Mouse (Mus musculus) neural tube, embryonic 11.5 days (tissue): ENCODE data around the gene Klhdc9. TPM values are rescaled to one million over a fixed set of nuclear protein-coding genes. Genes with fewer than 3 reads are reported as not detected.

Source experiments
- ATAC-seq: fragments of 200-750 bp; cut with Nextera tagmentation; 2 replicates; pipeline ENCODE4 v1.8.0; 2017; ENCODE audit warnings: moderate number of reproducible peaks, mild to moderate bottlenecking, moderate TSS enrichment, moderate library complexity; ENCODE audit not compliant: insufficient read depth, low FRiP score, low TSS enrichment
- DNase-seq: peaks from one replicate; pipeline ENCODE4 v3.0.0-alpha.2; 2015; ENCODE audit warnings: low spot score
- H3K27ac ChIP-seq: fragments of 300-500 bp; sonication (generic); 2 replicates; pipeline ENCODE4 v1.5.1; 2014; ENCODE audit warnings: low read depth, mild to moderate bottlenecking, low read length
- H3K27me3 ChIP-seq: fragments of 300-500 bp; sonication (generic); 2 replicates; pipeline ENCODE4 v1.6.1; 2014; ENCODE audit warnings: mild to moderate bottlenecking, low read length, mixed read lengths; ENCODE audit not compliant: control insufficient read depth, insufficient read depth
- H3K36me3 ChIP-seq: fragments of 300-500 bp; sonication (generic); 2 replicates; pipeline ENCODE4 v1.6.1; 2014; ENCODE audit warnings: mild to moderate bottlenecking, low read length, moderate library complexity, mixed read lengths; ENCODE audit not compliant: control insufficient read depth, insufficient read depth
- H3K4me1 ChIP-seq: fragments of 300-500 bp; sonication (generic); 2 replicates; pipeline ENCODE4 v1.6.1; 2014; ENCODE audit warnings: low read length, mixed read lengths; ENCODE audit not compliant: control insufficient read depth, insufficient read depth
- H3K4me2 ChIP-seq: fragments of 300-500 bp; sonication (generic); 2 replicates; pipeline ENCODE4 v1.6.1; 2014; ENCODE audit warnings: low read depth, mild to moderate bottlenecking, moderate library complexity
- H3K4me3 ChIP-seq: fragments of 300-500 bp; sonication (generic); 2 replicates; pipeline ENCODE4 v1.5.1; 2014; ENCODE audit warnings: low read depth, low read length
- H3K9ac ChIP-seq: fragments of 300-500 bp; sonication (generic); 2 replicates; pipeline ENCODE4 v1.6.1; 2014; ENCODE audit warnings: mild to moderate bottlenecking, low read length
- H3K9me3 ChIP-seq: fragments of 300-500 bp; sonication (generic); 2 replicates; pipeline ENCODE4 v1.6.1; 2016; ENCODE audit warnings: low read length; ENCODE audit not compliant: control insufficient read depth
- WGBS: fragments of 180-500 bp; shearing (Covaris S2); extraction: QIAGEN DNeasy Blood & Tissue Kit; methylation state at CpG from one replicate; pipeline ENCODE4 v1.1.7; 2014; 5-methylcytosine and 5-hydroxymethylcytosine counted together
- polyA plus RNA-seq: library from polyadenylated mRNA; unstranded; fragments of >200 nt; fragmentation: Nextera tagmentation; extraction: Ambion mirVana; gene quantifications from 2 replicates; pipeline ENCODE4 v1.2.1, GENCODE M21; 2014

Gene Klhdc9
- polyA plus RNA-seq: 2.1 and 2.2 TPM in 2 replicates

- Histone ChIP-seq H3K36me3 (0 out of 2 replicates have a peak, but pooled peaks cover 2% of the 10 kb centered on the region), H3K4me2 (peak within 1 kb of the TSS; percentile 80), H3K9me3 (peaks cover 3% of the 10 kb centered on the region; the same call in 1 of the 2 replicates), H3K27me3 (no peaks in the 10 kb centered on the region), H3K27ac (peak within 1 kb of the TSS; percentile 45), H3K4me1 (peaks cover 5% of the 10 kb centered on the region), H3K4me3 (peak within 1 kb of the TSS; percentile 32), H3K9ac (peak within 1 kb of the TSS; percentile 47)
- peak; percentile 94 for ATAC-seq
- under 1% methylated on average over 21 of the region's 21 CpGs for WGBS
- DNase-seq: peak; percentile 93
These were observed at the start of gene Klhdc9 for GRCm38 (mm10) chr1:171360656-171361055. Klhdc9 (minus strand) TSS chr1:171360798.

- Histone ChIP-seq H3K36me3 (no peaks in the 10 kb centered on the region; the same call in 1 of the 2 replicates), H3K9ac (no peak overlapping the region), H3K4me2 (no peak overlapping the region), H3K4me1 (peaks cover 2% of the 10 kb centered on the region; the same call in 1 of the 2 replicates), H3K9me3 (no peaks in the 10 kb centered on the region), H3K27ac (no peak overlapping the region), H3K4me3 (no peak overlapping the region), H3K27me3 (no peaks in the 10 kb centered on the region)
- ATAC-seq (no peak), DNase-seq (no peak)
- 80% methylated on average over 1 of the region's 1 CpGs for WGBS
These were observed 49.6 kb upstream of the Klhdc9 start for GRCm38 (mm10) chr1:171410231-171410630.

DNA sequence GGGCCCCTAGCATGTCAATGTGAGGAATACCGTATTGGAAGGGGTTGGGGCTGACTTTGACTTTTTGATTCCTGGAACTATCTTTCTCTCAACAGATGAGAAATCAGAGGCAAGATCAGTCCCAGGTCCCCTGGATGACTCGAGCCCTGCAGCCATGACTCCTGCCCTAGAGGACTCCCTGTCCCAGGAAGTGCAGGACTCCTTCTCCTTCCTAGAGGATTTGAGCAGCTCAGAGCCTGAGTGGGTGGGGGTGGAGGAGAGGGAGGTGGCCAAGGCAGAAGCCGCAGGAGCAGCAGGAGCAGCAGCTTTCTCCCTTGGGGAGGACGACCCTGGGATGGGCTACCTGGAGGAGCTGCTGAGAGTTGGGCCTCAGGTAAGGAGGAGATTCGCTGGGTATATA is 46.7 kb upstream of the Klhdc9 start:
- Histone ChIP-seq H3K27ac (no peak overlapping the region), H3K4me2 (no peak overlapping the region), H3K9ac (no peak overlapping the region), H3K4me1 (no peaks in the 10 kb centered on the region), H3K9me3 (no peaks in the 10 kb centered on the region), H3K36me3 (no peaks in the 10 kb centered on the region), H3K27me3 (no peaks in the 10 kb centered on the region), H3K4me3 (no peak overlapping the region)
- no peak for ATAC-seq
- WGBS: 74% methylated on average over 5 of the region's 5 CpGs
- no peak for DNase-seq

DNA sequence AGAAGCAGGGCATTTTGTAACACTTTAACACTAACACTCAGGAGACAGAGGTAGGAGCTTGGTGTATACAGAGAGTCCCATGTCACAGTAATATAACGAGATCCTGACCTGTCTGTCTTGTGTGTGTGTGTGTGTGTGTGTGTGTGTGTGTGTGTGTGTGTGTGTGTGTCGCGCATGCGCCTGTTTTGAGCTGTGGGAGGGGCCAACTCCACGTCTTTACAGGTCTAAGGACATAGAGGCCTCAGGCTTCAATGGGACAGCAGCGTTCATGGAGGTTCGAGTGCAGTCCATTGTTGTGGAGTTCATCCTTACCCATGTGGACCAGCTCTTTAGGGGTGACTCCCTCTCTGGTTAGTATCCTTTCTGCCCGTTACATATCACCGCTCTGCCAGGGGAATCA is 42.4 kb upstream of the Klhdc9 start:
- Histone ChIP-seq H3K27ac (no peak overlapping the region), H3K4me1 (no peaks in the 10 kb centered on the region), H3K9me3 (no peaks in the 10 kb centered on the region), H3K36me3 (no peaks in the 10 kb centered on the region), H3K27me3 (no peaks in the 10 kb centered on the region), H3K4me3 (no peak overlapping the region), H3K4me2 (no peak overlapping the region), H3K9ac (no peak overlapping the region)
- DNase-seq: no peak
- ATAC-seq: no peak
- 81% methylated on average over 9 of the region's 9 CpGs for WGBS

DNA sequence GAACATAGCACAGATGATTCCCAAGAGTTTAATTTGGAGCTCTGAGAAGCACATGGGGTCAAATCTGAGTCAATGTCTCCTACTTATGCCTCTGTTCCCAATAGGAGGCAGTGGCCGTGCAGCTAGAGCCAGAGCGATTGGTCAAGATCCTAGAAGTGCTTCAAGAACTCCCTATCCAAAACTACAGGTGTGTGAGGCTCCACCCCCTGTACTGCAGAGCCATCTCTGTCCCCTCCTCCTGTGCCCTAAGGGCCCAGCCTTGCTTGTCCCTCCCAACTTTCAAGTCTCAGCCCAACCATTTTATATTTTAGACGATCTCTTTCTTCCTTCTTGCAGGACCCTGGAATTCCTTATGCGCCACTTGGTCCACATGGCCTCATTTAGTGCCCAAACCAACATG is 41.2 kb upstream of the Klhdc9 start:
- Histone ChIP-seq H3K36me3 (no peaks in the 10 kb centered on the region), H3K27ac (no peak overlapping the region), H3K9ac (no peak overlapping the region), H3K27me3 (no peaks in the 10 kb centered on the region), H3K9me3 (no peaks in the 10 kb centered on the region), H3K4me1 (no peaks in the 10 kb centered on the region), H3K4me2 (no peak overlapping the region), H3K4me3 (no peak overlapping the region)
- 82% methylated on average over 4 of the region's 4 CpGs for WGBS
- ATAC-seq (no peak), DNase-seq (no peak)

- H3K27ac ChIP-seq: no peak overlapping the region
- H3K9me3 ChIP-seq: no peaks in the 10 kb centered on the region
- H3K4me3 ChIP-seq: no peak overlapping the region
- 75% methylated on average over 4 of the region's 4 CpGs for WGBS
- DNase-seq: no peak
- no peaks in the 10 kb centered on the region for H3K36me3 ChIP-seq
- ATAC-seq: no peak
- H3K27me3 ChIP-seq: no peaks in the 10 kb centered on the region
- H3K4me1 ChIP-seq: 0 out of 2 replicates have a peak, but pooled peaks cover 2% of the 10 kb centered on the region
- H3K4me2 ChIP-seq: no peak overlapping the region
- no peak overlapping the region for H3K9ac ChIP-seq
These were observed 29.5 kb upstream of the Klhdc9 start for GRCm38 (mm10) chr1:171390101-171390500.

GRCm38 (mm10) chr1:171388376-171389102 is 27.9 kb upstream of the Klhdc9 start, which contains the start of gene Arhgap30:
Arhgap30 (plus strand) TSS chr1:171388954.
- no peak for ATAC-seq
- WGBS: 80% methylated on average over 15 of the region's 15 CpGs
- H3K9ac ChIP-seq: no peak within 1 kb of the TSS
- no peak within 1 kb of the TSS for H3K27ac ChIP-seq
- DNase-seq: no peak
- H3K9me3 ChIP-seq: no peaks in the 10 kb centered on the region
- no peaks in the 10 kb centered on the region for H3K27me3 ChIP-seq
- no peak within 1 kb of the TSS for H3K4me2 ChIP-seq
- no peak within 1 kb of the TSS for H3K4me3 ChIP-seq
- no peaks in the 10 kb centered on the region for H3K36me3 ChIP-seq
- H3K4me1 ChIP-seq: 0 out of 2 replicates have a peak, but pooled peaks cover 2% of the 10 kb centered on the region

- ATAC-seq: 0 out of 2 replicates have a peak, but pooled peaks have one; percentile 17
These were observed 26.5 kb upstream of the Klhdc9 start for GRCm38 (mm10) chr1:171387099-171387498.

DNA sequence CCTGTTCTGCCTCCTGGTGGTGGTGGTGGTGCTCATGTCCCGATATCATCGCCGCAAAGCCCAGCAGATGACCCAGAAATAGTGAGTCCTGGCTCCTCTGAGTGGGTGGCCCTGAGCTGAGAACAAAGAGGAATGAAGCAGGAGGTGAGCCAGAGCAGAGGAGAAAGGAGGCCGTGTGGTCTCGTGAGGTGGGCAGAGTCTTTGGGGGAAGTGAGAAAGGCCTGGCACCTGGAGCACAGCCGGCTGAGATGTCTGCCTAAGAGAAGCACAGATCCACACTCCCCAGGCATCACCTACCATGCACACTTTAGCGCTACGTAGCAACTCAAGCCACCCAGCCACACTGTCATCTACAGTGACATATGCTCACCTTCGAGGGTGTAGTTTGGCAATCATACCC is 24.6 kb upstream of the Klhdc9 start:
- no peak overlapping the region for H3K9ac ChIP-seq
- no peaks in the 10 kb centered on the region for H3K9me3 ChIP-seq
- 0 out of 2 replicates have a peak, but pooled peaks cover 2% of the 10 kb centered on the region for H3K4me1 ChIP-seq
- H3K4me3 ChIP-seq: no peak overlapping the region
- ATAC-seq (no peak), DNase-seq (no peak)
- H3K36me3 ChIP-seq: no peaks in the 10 kb centered on the region
- H3K27ac ChIP-seq: no peak overlapping the region
- WGBS: 71% methylated on average over 9 of the region's 9 CpGs
- H3K4me2 ChIP-seq: no peak overlapping the region
- 0 out of 2 replicates have a peak, but pooled peaks cover 3% of the 10 kb centered on the region for H3K27me3 ChIP-seq

More at GRCm38 (mm10) chr1:171387099-171387498, 26.5 kb upstream of the Klhdc9 start:
- Histone ChIP-seq H3K9ac (no peak overlapping the region), H3K4me1 (0 out of 2 replicates have a peak, but pooled peaks cover 2% of the 10 kb centered on the region), H3K4me2 (no peak overlapping the region), H3K27ac (no peak overlapping the region), H3K9me3 (no peaks in the 10 kb centered on the region), H3K36me3 (no peaks in the 10 kb centered on the region), H3K4me3 (no peak overlapping the region), H3K27me3 (no peaks in the 10 kb centered on the region)
- DNase-seq: peak; percentile 54
- WGBS: 21% methylated on average over 6 of the region's 6 CpGs
